Mouse (Mus musculus): ENCODE results near the gene Sergef.

GRCm38 (mm10) chr7:46463136-46463535 lies 176.5 kb downstream of the Sergef start:
- TF ChIP-seq CTCF (IDR thresholded peaks at IDR 0.05; ENCODE audit: low read depth) (no peak), EP300 (IDR thresholded peaks at IDR 0.05; ENCODE audit: low read depth) (no peak)
